Comparison of ENCODE assay signal across 8 mouse cellular contexts in genomic region chrX:99134891-99135290, GRCm38 (mm10). TPM values are rescaled to one million over a fixed set of nuclear protein-coding genes. Genes with fewer than 3 reads are reported as not detected.
DNase-seq lines count a peak whose midpoint lies in the region; ATAC-seq lines count a peak whose summit lies in the region.

No protein-coding gene starts in this region.

- DNase-seq in ZHBTc4 (ENCODE audit: low read depth, low spot score) = peak; percentile 88
- DNase-seq in cerebellum, postnatal 36 days = peak; percentile 79 to 81
- peak; percentile 83 for DNase-seq in gastrocnemius, adult 18-20 months (ENCODE audit: low spot score)
- DNase-seq in layer of hippocampus, postnatal 36 days = peak; percentile 77 to 78
- peak; percentile 89 for DNase-seq in lung, postnatal 25 days (ENCODE audit: low spot score)
- peak; percentile 70 for DNase-seq in retina, postnatal 7 days (ENCODE audit: low read depth, low spot score)
- peak; percentile 81 for DNase-seq in urinary bladder, postnatal 14 days (ENCODE audit: low spot score)

- 0 out of 2 replicates have a peak, but pooled peaks cover 2% of the 10 kb centered on the region for H3K27me3 ChIP-seq in hindbrain, embryonic 15.5 days

- peak overlapping the region; percentile 74 for H3K4me2 ChIP-seq in hindbrain, embryonic 15.5 days

- H3K9me3 ChIP-seq in hindbrain, embryonic 15.5 days = no peaks in the 10 kb centered on the region

- H3K4me3 ChIP-seq in hindbrain, embryonic 15.5 days = peak overlapping the region; percentile 67

- peak; percentile 42 for ATAC-seq in hindbrain, embryonic 15.5 days (ENCODE audit: low FRiP score, low read depth)

- H3K36me3 ChIP-seq in hindbrain, embryonic 15.5 days = no peaks in the 10 kb centered on the region

- H3K9ac ChIP-seq in hindbrain, embryonic 15.5 days = no peak overlapping the region

- peak overlapping the region; percentile 72; the same call in 1 of the 2 replicates for H3K27ac ChIP-seq in hindbrain, embryonic 15.5 days (replicated peaks)

- WGBS in hindbrain, embryonic 15.5 days = 22% methylated on average over 14 of the region's 14 CpGs

- H3K4me1 ChIP-seq in hindbrain, embryonic 15.5 days (replicated peaks) = peaks cover 12% of the 10 kb centered on the region

RNA-seq across cellular contexts. Expression of gene Efnb1, which starts 1.0 kb away (rescaled TPM):
- total RNA-seq in gastrocnemius, adult 18-20 months (2021) = 1 to 10 TPM; 5.4 to 6.6 TPM
- polyA plus RNA-seq in hindbrain, embryonic 15.5 days (2015; fragmentation: Nextera tagmentation; extraction: Ambion mirVana) = 28.9 and 29.5 TPM in 2 replicates
- 10 to 100 TPM; 13.1 to 15.2 TPM for total RNA-seq in layer of hippocampus, postnatal 36 days (2021)

Comparison
In these comparisons a context has a peak if more than half of its experiments do, and no peak if none do; other contexts are left out.
1. Peak in every context shown above with its lines: DNase-seq, ATAC-seq, H3K4me3 ChIP-seq and H3K27ac ChIP-seq.